Mouse (Mus musculus) thymus, adult 2 months (tissue): ENCODE measurements around the gene Gm21972.

ENCODE experiments used
- CTCF ChIP-seq: fragments of 200-500 bp; IDR thresholded peaks from 2 replicates; pipeline ENCODE4 v1.5.1; 2012; ENCODE audit warnings: mild to moderate bottlenecking, control low read depth, low read length, moderate library complexity, borderline replicate concordance; ENCODE audit not compliant: control insufficient read depth, poor library complexity, insufficient read depth; ENCODE audit errors: extremely low read depth
- POLR2A ChIP-seq: fragments of 200-500 bp; IDR thresholded peaks from 2 replicates; pipeline ENCODE4 v1.6.1; 2012; ENCODE audit warnings: mild to moderate bottlenecking, low read length, control low read depth, moderate library complexity; ENCODE audit not compliant: control insufficient read depth, poor library complexity, insufficient read depth; ENCODE audit errors: extremely low read depth

- no peak for TF ChIP-seq POLR2A
- no peak for TF ChIP-seq CTCF
Measured at GRCm38 (mm10) chr1:86156075-86156474, 22.6 kb downstream of the Gm21972 start.
